Mouse (Mus musculus) liver, embryonic 13.5 days (tissue): Measurements from ENCODE around the gene Rfx3. TPM values are rescaled to one million over a fixed set of nuclear protein-coding genes. Genes with fewer than 3 reads are reported as not detected.

Source experiments
- ATAC-seq: fragments of 200-750 bp; cut with Nextera tagmentation; 2 replicates; pipeline ENCODE4 v1.8.0; 2017; ENCODE audit warnings: low read depth, mild to moderate bottlenecking, moderate number of reproducible peaks, moderate library complexity
- DNase-seq: peaks from one replicate; pipeline ENCODE4 v3.0.0; 2022
- H3K27ac ChIP-seq: fragments of 300-500 bp; sonication (generic); 2 replicates; pipeline ENCODE4 v1.5.1; 2015; ENCODE audit warnings: moderate library complexity, mild to moderate bottlenecking, inconsistent platforms
- H3K27me3 ChIP-seq: fragments of 300-500 bp; sonication (generic); 2 replicates; pipeline ENCODE4 v1.6.1; 2015; ENCODE audit warnings: mild to moderate bottlenecking, inconsistent platforms
- H3K36me3 ChIP-seq: fragments of 300-500 bp; sonication (generic); 2 replicates; pipeline ENCODE4 v1.6.1; 2015; ENCODE audit warnings: mild to moderate bottlenecking, inconsistent platforms
- H3K4me1 ChIP-seq: fragments of 300-500 bp; sonication (generic); replicated peaks from 2 replicates; pipeline ENCODE4 v1.6.1; 2015; ENCODE audit warnings: inconsistent platforms
- H3K4me2 ChIP-seq: fragments of 300-500 bp; sonication (generic); 2 replicates; pipeline ENCODE4 v1.6.1; 2015; ENCODE audit warnings: inconsistent platforms, mild to moderate bottlenecking, moderate library complexity
- H3K4me3 ChIP-seq: fragments of 300-500 bp; sonication (generic); replicated peaks from 2 replicates; pipeline ENCODE4 v1.5.1; 2015; ENCODE audit warnings: mild to moderate bottlenecking, inconsistent platforms
- H3K9ac ChIP-seq: fragments of 300-500 bp; sonication (generic); 2 replicates; pipeline ENCODE4 v1.6.1; 2015; ENCODE audit warnings: mild to moderate bottlenecking, inconsistent platforms
- H3K9me3 ChIP-seq: fragments of 300-500 bp; sonication (generic); replicated peaks from 2 replicates; pipeline ENCODE4 v1.6.1; 2016; ENCODE audit warnings: inconsistent platforms
- WGBS: fragments of 180-500 bp; shearing (Covaris S2); methylation state at CpG from one replicate; pipeline ENCODE4 v1.1.7; 2015; ENCODE audit not compliant: insufficient replicate concordance; 5-methylcytosine and 5-hydroxymethylcytosine counted together
- polyA plus RNA-seq: library from polyadenylated mRNA; unstranded; fragments of >200 nt; fragmentation: Nextera tagmentation; extraction: Ambion mirVana; gene quantifications from 2 replicates; pipeline ENCODE4 v1.2.1, GENCODE M21; 2015

Rfx3 gene
- polyA plus RNA-seq, 1 experiment from 2014 or later: 1.5 TPM

GRCm38 (mm10) chr19:27905172-27905571 is 105.8 kb downstream of the Rfx3 start:
- H3K36me3 ChIP-seq: no peaks in the 10 kb centered on the region
- H3K4me1 ChIP-seq: peaks cover 49% of the 10 kb centered on the region
- no peaks in the 10 kb centered on the region for H3K27me3 ChIP-seq
- 45% methylated on average over 1 of the region's 1 CpGs for WGBS
- H3K4me3 ChIP-seq: no peak overlapping the region
- no peaks in the 10 kb centered on the region for H3K9me3 ChIP-seq
- H3K27ac ChIP-seq: no peak overlapping the region
- ATAC-seq (no peak), DNase-seq (no peak)
- no peak overlapping the region for H3K4me2 ChIP-seq
- no peak overlapping the region for H3K9ac ChIP-seq

GRCm38 (mm10) chr19:27904655-27905054 is 106.3 kb downstream of the Rfx3 start:
- Histone ChIP-seq H3K9ac (no peak overlapping the region), H3K27me3 (no peaks in the 10 kb centered on the region), H3K27ac (0 out of 2 replicates have a peak overlapping the region, but pooled peaks have one; percentile 35), H3K4me1 (peaks cover 49% of the 10 kb centered on the region), H3K4me2 (peak overlapping the region; percentile 21; the same call in 1 of the 2 replicates), H3K9me3 (no peaks in the 10 kb centered on the region), H3K36me3 (no peaks in the 10 kb centered on the region), H3K4me3 (no peak overlapping the region)
- WGBS: 19% methylated on average over 2 of the region's 2 CpGs
- peak; percentile 32; the same call in 1 of the 2 replicates for ATAC-seq
- no peak for DNase-seq

- Histone ChIP-seq H3K27ac (peak overlapping the region; percentile 35), H3K4me3 (no peak overlapping the region), H3K4me1 (peaks cover 49% of the 10 kb centered on the region), H3K9me3 (no peaks in the 10 kb centered on the region), H3K27me3 (no peaks in the 10 kb centered on the region), H3K9ac (no peak overlapping the region), H3K4me2 (no peak overlapping the region), H3K36me3 (no peaks in the 10 kb centered on the region)
- 31% methylated on average over 4 of the region's 4 CpGs for WGBS
- DNase-seq (no peak), ATAC-seq (peak; percentile 22; the same call in 1 of the 2 replicates)
Observed at GRCm38 (mm10) chr19:27904209-27904608, 106.8 kb downstream of the Rfx3 start.

- H3K4me3 ChIP-seq: no peak overlapping the region
- H3K9ac ChIP-seq: no peak overlapping the region
- H3K27ac ChIP-seq: no peak overlapping the region
- H3K9me3 ChIP-seq: no peaks in the 10 kb centered on the region
- H3K4me1 ChIP-seq: peaks cover 39% of the 10 kb centered on the region
- DNase-seq: no peak
- no peak for ATAC-seq
- H3K4me2 ChIP-seq: no peak overlapping the region
- WGBS: 80% methylated on average over 9 of the region's 9 CpGs
- no peaks in the 10 kb centered on the region for H3K27me3 ChIP-seq
- no peaks in the 10 kb centered on the region for H3K36me3 ChIP-seq
Observed at GRCm38 (mm10) chr19:27902601-27903000, 108.4 kb downstream of the Rfx3 start.

GRCm38 (mm10) chr19:27901693-27902092 is 109.3 kb downstream of the Rfx3 start:
- Histone ChIP-seq H3K4me3 (no peak overlapping the region), H3K4me1 (peaks cover 33% of the 10 kb centered on the region), H3K27me3 (no peaks in the 10 kb centered on the region), H3K9ac (no peak overlapping the region), H3K9me3 (no peaks in the 10 kb centered on the region), H3K4me2 (no peak overlapping the region), H3K27ac (no peak overlapping the region), H3K36me3 (no peaks in the 10 kb centered on the region)
- DNase-seq (no peak), ATAC-seq (no peak)
- WGBS: 80% methylated on average over 6 of the region's 6 CpGs

- no peaks in the 10 kb centered on the region for H3K9me3 ChIP-seq
- no peak overlapping the region for H3K4me2 ChIP-seq
- ATAC-seq (peak; percentile 73), DNase-seq (peak; percentile 29)
- H3K27ac ChIP-seq: no peak overlapping the region
- 47% methylated on average over 3 of the region's 3 CpGs for WGBS
- no peak overlapping the region for H3K4me3 ChIP-seq
- H3K9ac ChIP-seq: no peak overlapping the region
- peaks cover 7% of the 10 kb centered on the region for H3K4me1 ChIP-seq
- no peaks in the 10 kb centered on the region for H3K36me3 ChIP-seq
- no peaks in the 10 kb centered on the region for H3K27me3 ChIP-seq
Observed at GRCm38 (mm10) chr19:27884520-27884919, 126.4 kb downstream of the Rfx3 start.

GRCm38 (mm10) chr19:27877429-27877828 is 133.5 kb downstream of the Rfx3 start:
- ATAC-seq: no peak
- Histone ChIP-seq H3K4me1 (peaks cover 8% of the 10 kb centered on the region), H3K9ac (no peak overlapping the region), H3K36me3 (no peaks in the 10 kb centered on the region), H3K9me3 (no peaks in the 10 kb centered on the region), H3K4me2 (no peak overlapping the region), H3K27me3 (no peaks in the 10 kb centered on the region), H3K27ac (no peak overlapping the region), H3K4me3 (no peak overlapping the region)
- 71% methylated on average over 2 of the region's 2 CpGs for WGBS
- DNase-seq: no peak

- H3K9me3 ChIP-seq: no peaks in the 10 kb centered on the region
- no peaks in the 10 kb centered on the region for H3K27me3 ChIP-seq
- H3K4me2 ChIP-seq: no peak overlapping the region
- no peaks in the 10 kb centered on the region for H3K36me3 ChIP-seq
- H3K27ac ChIP-seq: no peak overlapping the region
- H3K9ac ChIP-seq: no peak overlapping the region
- ATAC-seq (peak; percentile 88), DNase-seq (no peak)
- 27% methylated on average over 3 of the region's 3 CpGs for WGBS
- no peak overlapping the region for H3K4me3 ChIP-seq
- H3K4me1 ChIP-seq: peaks cover 24% of the 10 kb centered on the region
Observed at GRCm38 (mm10) chr19:27870794-27871193, 140.2 kb downstream of the Rfx3 start.

GRCm38 (mm10) chr19:27859641-27860040 is 151.3 kb downstream of the Rfx3 start:
- no peak for ATAC-seq
- no peak overlapping the region for H3K4me2 ChIP-seq

GRCm38 (mm10) chr19:27848946-27849345 is 162.0 kb downstream of the Rfx3 start:
- Histone ChIP-seq H3K9ac (no peak overlapping the region), H3K4me1 (no peaks in the 10 kb centered on the region), H3K4me2 (no peak overlapping the region), H3K27me3 (no peaks in the 10 kb centered on the region), H3K9me3 (no peaks in the 10 kb centered on the region), H3K36me3 (no peaks in the 10 kb centered on the region), H3K4me3 (no peak overlapping the region), H3K27ac (no peak overlapping the region)
- ATAC-seq (no peak), DNase-seq (no peak)
- WGBS: 69% methylated on average over 1 of the region's 1 CpGs

More at GRCm38 (mm10) chr19:27859641-27860040, 151.3 kb downstream of the Rfx3 start:
- DNase-seq: no peak
- Histone ChIP-seq H3K4me3 (no peak overlapping the region), H3K4me1 (no peaks in the 10 kb centered on the region), H3K9me3 (no peaks in the 10 kb centered on the region), H3K27ac (no peak overlapping the region), H3K27me3 (no peaks in the 10 kb centered on the region), H3K9ac (no peak overlapping the region), H3K36me3 (no peaks in the 10 kb centered on the region)

GRCm38 (mm10) chr19:27847055-27847454 is 163.9 kb downstream of the Rfx3 start:
- no peak overlapping the region for H3K27ac ChIP-seq
- WGBS: 76% methylated on average over 4 of the region's 4 CpGs
- H3K4me2 ChIP-seq: no peak overlapping the region
- H3K4me1 ChIP-seq: no peaks in the 10 kb centered on the region
- ATAC-seq: no peak
- no peaks in the 10 kb centered on the region for H3K27me3 ChIP-seq
- DNase-seq: no peak
- no peaks in the 10 kb centered on the region for H3K36me3 ChIP-seq
- H3K4me3 ChIP-seq: no peak overlapping the region
- H3K9ac ChIP-seq: no peak overlapping the region
- no peaks in the 10 kb centered on the region for H3K9me3 ChIP-seq

- no peak overlapping the region for H3K27ac ChIP-seq
- H3K36me3 ChIP-seq: no peaks in the 10 kb centered on the region
- 43% methylated on average over 3 of the region's 3 CpGs for WGBS
- no peak overlapping the region for H3K4me2 ChIP-seq
- no peak overlapping the region for H3K9ac ChIP-seq
- H3K9me3 ChIP-seq: no peaks in the 10 kb centered on the region
- no peak overlapping the region for H3K4me3 ChIP-seq
- no peaks in the 10 kb centered on the region for H3K4me1 ChIP-seq
- no peaks in the 10 kb centered on the region for H3K27me3 ChIP-seq
- no peak for ATAC-seq
- DNase-seq: no peak
Observed at GRCm38 (mm10) chr19:27838635-27839034, 172.3 kb downstream of the Rfx3 start.
